Mouse (Mus musculus): ENCODE results near the gene Spire2.

DNA sequence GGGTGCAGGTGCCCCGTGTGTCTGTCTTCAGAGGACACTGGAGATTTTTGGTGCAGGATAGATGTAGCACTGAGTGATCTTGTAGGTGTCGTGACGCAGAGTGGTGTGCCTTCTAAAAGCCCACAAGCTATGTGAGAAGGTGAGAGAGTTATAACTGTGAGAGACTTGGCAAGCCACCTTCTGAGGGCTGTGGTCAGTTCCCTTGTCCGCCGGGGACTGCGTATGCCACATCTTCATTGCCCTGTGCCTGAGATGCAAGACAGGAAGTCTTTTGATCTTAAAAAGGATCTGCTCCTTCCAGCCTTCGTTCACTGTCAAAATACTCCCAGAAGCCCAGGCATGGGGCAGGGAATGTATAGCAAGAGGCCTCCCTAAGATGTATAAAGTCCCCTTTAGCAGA lies 10.4 kb downstream of the Spire2 start:
- TF ChIP-seq POLR2A (IDR thresholded peaks at IDR 0.05; ENCODE audit: borderline replicate concordance, extremely low read depth, insufficient read depth, insufficient read length, poor library complexity, severe bottlenecking) (no peak), CTCF (IDR thresholded peaks at IDR 0.05; ENCODE audit: borderline replicate concordance, extremely low read depth, insufficient read depth, insufficient read length) (no peak)

Measured in brain, embryonic 14.5 days (tissue).